Mouse (Mus musculus): ENCODE data around the gene Tmcc1. TPM values are rescaled to one million over a fixed set of nuclear protein-coding genes. Genes with fewer than 3 reads are reported as not detected.

Tmcc1 gene
- polyA plus RNA-seq, 1 experiment from 2014 or later = 9.4 TPM

DNA sequence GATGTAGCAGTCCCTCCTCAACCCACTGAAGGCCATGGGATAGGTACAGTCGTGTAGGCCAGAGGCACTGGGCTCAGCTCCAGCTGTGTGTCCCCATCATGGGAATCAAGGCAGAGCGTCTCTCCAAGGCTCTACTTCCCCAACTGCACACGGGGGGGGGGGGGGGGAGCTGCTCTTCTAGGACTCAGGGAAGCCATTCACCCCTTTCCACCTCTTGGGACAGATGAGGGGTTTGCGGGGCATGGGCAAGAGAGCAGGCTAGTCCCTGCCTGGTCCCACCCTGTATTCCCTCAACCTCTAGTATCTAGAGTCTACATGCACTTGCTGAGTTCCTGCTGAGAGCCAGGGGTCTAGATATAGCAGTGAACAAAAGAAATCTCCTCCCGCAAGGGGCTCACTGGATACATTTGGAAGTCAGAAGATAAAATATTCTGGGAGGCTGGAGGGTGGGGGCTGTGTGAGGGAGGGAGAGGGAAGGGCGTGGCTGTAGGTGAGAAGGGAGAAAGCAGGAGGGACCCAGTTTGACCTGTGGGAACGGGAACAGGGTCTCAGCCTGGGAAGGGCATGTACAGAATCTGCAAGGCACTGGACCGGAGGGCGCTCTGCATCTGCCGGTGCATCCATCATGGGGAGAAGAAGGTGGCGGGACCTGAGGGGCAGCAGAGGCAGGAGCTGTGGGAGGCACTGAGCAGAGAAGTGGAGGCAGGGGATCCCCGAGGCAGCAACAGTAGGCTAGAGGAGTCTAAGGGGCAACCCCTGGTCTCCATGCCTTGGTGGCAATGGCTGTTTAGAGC lies 190.8 kb downstream of the Tmcc1 start:
- Histone ChIP-seq H3K36me3 (ENCODE audit: control insufficient read depth, insufficient read depth, low read length) (no peaks in the 10 kb centered on the region), H3K27ac (replicated peaks) (no peak overlapping the region), H3K9ac (ENCODE audit: low read length) (no peak overlapping the region), H3K4me2 (replicated peaks; ENCODE audit: low read depth) (no peak overlapping the region), H3K4me1 (replicated peaks; ENCODE audit: control insufficient read depth, insufficient read depth) (no peaks in the 10 kb centered on the region), H3K4me3 (ENCODE audit: low read depth, low read length) (no peak overlapping the region), H3K27me3 (ENCODE audit: control insufficient read depth, insufficient read depth, low read length) (no peaks in the 10 kb centered on the region), H3K9me3 (ENCODE audit: control insufficient read depth, low read length) (no peaks in the 10 kb centered on the region)
- ATAC-seq (ENCODE audit: low FRiP score, low TSS enrichment) (no peak), DNase-seq (ENCODE audit: low spot score) (no peak)
- TF ChIP-seq CTCF (IDR thresholded peaks at IDR 0.05; ENCODE audit: low read depth) (no peak), EP300 (optimal IDR thresholded peaks at IDR 0.05) (no peak)
- WGBS = 68% methylated on average over 12 of the region's 12 CpGs

DNA sequence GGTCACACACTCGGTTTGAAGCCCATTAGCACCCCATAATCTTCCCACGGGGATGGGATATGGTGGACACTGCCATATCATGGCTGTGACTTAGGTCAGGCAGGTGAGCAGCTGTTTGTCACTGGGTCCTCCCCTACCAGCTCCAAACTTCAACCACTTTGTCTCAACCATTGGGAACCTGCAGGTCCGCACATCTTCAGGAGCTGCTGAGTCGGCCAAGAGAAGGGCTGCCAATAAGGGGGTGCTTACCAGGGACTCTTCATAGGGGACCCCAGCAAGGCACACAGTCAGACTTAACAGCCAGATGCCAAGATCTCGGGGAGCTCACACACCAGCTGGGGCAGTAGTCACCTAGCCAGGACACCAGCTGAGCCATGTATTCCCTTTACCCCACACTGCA lies 192.4 kb downstream of the Tmcc1 start:
- whole genome bisulfite sequencing = 81% methylated on average over 5 of the region's 5 CpGs
- no peak overlapping the region for H3K27ac ChIP-seq (replicated peaks)
- no peaks in the 10 kb centered on the region for H3K27me3 ChIP-seq (ENCODE audit: control insufficient read depth, insufficient read depth, low read length)
- no peak overlapping the region for H3K9ac ChIP-seq (ENCODE audit: low read length)
- no peak for ATAC-seq (ENCODE audit: low FRiP score, low TSS enrichment)
- H3K9me3 ChIP-seq (ENCODE audit: control insufficient read depth, low read length) = no peaks in the 10 kb centered on the region
- DNase-seq (ENCODE audit: low spot score) = no peak
- H3K4me1 ChIP-seq (replicated peaks; ENCODE audit: control insufficient read depth, insufficient read depth) = no peaks in the 10 kb centered on the region
- TF ChIP-seq EP300 (optimal IDR thresholded peaks at IDR 0.05) = no peak
- no peak for TF ChIP-seq CTCF (IDR thresholded peaks at IDR 0.05; ENCODE audit: low read depth)
- H3K36me3 ChIP-seq (ENCODE audit: control insufficient read depth, insufficient read depth, low read length) = no peaks in the 10 kb centered on the region
- H3K4me2 ChIP-seq (replicated peaks; ENCODE audit: low read depth) = no peak overlapping the region
- no peak overlapping the region for H3K4me3 ChIP-seq (ENCODE audit: low read depth, low read length)

DNA sequence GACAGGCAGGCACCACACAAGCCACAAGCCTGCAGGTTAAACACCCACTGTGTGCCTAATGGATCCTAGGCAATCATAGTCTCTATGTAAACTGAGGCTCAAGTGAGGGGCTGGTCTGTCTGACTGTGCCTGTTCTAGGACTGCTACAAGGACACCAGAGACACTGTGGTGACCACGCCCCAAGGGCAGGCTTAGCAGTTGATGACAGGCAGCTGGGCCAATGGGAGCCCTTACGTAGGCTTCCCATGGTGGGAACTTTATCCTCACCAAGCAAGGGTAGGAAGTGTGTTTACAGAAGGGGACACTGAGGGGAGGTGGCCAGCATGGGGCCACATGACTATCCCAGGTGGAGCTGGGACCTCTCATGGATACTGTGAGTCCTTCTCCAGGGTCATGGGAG lies 194.1 kb downstream of the Tmcc1 start:
- no peak overlapping the region for H3K4me2 ChIP-seq (replicated peaks; ENCODE audit: low read depth)
- no peaks in the 10 kb centered on the region for H3K4me1 ChIP-seq (replicated peaks; ENCODE audit: control insufficient read depth, insufficient read depth)
- ATAC-seq (ENCODE audit: low FRiP score, low TSS enrichment) (no peak), DNase-seq (ENCODE audit: low spot score) (no peak)
- H3K27ac ChIP-seq (replicated peaks) = no peak overlapping the region
- no peak overlapping the region for H3K4me3 ChIP-seq (ENCODE audit: low read depth, low read length)
- no peaks in the 10 kb centered on the region for H3K27me3 ChIP-seq (ENCODE audit: control insufficient read depth, insufficient read depth, low read length)
- 93% methylated on average over 2 of the region's 2 CpGs for WGBS
- TF ChIP-seq CTCF (IDR thresholded peaks at IDR 0.05; ENCODE audit: low read depth) (no peak), EP300 (optimal IDR thresholded peaks at IDR 0.05) (no peak)
- H3K9me3 ChIP-seq (ENCODE audit: control insufficient read depth, low read length) = no peaks in the 10 kb centered on the region
- H3K9ac ChIP-seq (ENCODE audit: low read length) = no peak overlapping the region
- no peaks in the 10 kb centered on the region for H3K36me3 ChIP-seq (ENCODE audit: control insufficient read depth, insufficient read depth, low read length)

DNA sequence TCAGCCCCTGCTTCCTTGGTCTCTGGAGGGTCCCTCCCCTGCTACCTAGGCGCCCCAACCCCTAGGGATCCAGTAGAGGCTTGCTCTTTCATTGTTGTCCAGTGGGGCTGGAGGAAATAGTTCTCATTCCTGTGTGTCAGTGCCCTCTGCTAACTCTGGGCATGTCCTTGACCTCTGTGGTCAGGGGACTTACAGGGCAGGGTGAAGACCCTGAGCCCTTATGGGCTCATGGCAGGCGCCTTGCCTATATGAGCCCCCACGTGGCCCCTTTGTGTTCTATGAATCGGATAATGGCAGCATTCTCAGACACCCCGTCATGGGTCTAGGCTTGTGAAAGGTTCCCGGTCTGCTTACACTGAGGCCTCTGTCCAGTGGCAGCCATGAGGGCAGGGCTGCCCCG lies 194.5 kb downstream of the Tmcc1 start:
- WGBS = 71% methylated on average over 7 of the region's 7 CpGs
- ATAC-seq (ENCODE audit: low FRiP score, low TSS enrichment) = no peak
- no peak for DNase-seq (ENCODE audit: low spot score)

DNA sequence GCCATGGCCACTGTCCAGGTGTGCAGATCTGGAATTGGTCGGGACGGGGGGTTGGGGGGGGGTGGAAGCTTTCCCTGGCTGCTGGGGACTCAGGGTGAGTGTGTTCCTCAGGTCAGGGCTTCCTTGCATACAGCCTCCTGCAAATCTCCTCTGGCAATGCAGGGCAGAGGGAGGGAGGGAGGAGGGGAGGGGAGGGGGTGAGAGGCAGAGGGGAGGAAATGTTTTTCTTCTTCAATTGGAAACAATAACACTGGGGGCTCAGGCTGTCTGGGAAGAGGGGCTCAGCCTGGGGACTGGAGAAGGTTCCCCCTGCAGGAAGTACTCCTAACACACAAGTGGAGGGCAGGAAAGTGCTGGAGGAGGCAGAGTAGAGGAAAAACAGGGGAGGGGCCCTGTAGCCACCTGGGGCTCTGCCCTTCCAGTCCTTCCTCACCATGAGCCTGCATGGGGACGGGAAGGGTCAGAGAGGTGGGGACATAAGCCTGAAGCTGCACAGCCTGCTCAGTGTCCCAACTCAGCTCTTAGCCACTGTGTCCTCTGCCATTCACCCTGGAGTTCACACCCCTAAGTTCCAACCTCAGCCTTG lies 195.5 kb downstream of the Tmcc1 start:
- no peak for DNase-seq (ENCODE audit: low spot score)
- no peak overlapping the region for H3K4me3 ChIP-seq (ENCODE audit: low read depth, low read length)
- 15% methylated on average over 3 of the region's 3 CpGs for WGBS
- no peaks in the 10 kb centered on the region for H3K9me3 ChIP-seq (ENCODE audit: control insufficient read depth, low read length)
- H3K4me2 ChIP-seq (replicated peaks; ENCODE audit: low read depth) = no peak overlapping the region
- H3K4me1 ChIP-seq (replicated peaks; ENCODE audit: control insufficient read depth, insufficient read depth) = peaks cover 3% of the 10 kb centered on the region; the same call in 1 of the 2 replicates
- TF ChIP-seq EP300 (optimal IDR thresholded peaks at IDR 0.05) (no peak), CTCF (IDR thresholded peaks at IDR 0.05; ENCODE audit: low read depth) (0 out of 2 replicates have a peak, but pooled peaks have one; percentile 26)
- ATAC-seq (ENCODE audit: low FRiP score, low TSS enrichment) = no peak
- H3K36me3 ChIP-seq (ENCODE audit: control insufficient read depth, insufficient read depth, low read length) = no peaks in the 10 kb centered on the region
- no peak overlapping the region for H3K9ac ChIP-seq (ENCODE audit: low read length)
- peak overlapping the region; percentile 35; the same call in 1 of the 2 replicates for H3K27ac ChIP-seq (replicated peaks)
- H3K27me3 ChIP-seq (ENCODE audit: control insufficient read depth, insufficient read depth, low read length) = no peaks in the 10 kb centered on the region; the same call in 1 of the 2 replicates

More for the DNA sequence above, 194.5 kb downstream of the Tmcc1 start:
- Histone ChIP-seq H3K27me3 (ENCODE audit: control insufficient read depth, insufficient read depth, low read length) (no peaks in the 10 kb centered on the region), H3K4me3 (ENCODE audit: low read depth, low read length) (no peak overlapping the region), H3K36me3 (ENCODE audit: control insufficient read depth, insufficient read depth, low read length) (no peaks in the 10 kb centered on the region), H3K9ac (ENCODE audit: low read length) (no peak overlapping the region), H3K4me2 (replicated peaks; ENCODE audit: low read depth) (no peak overlapping the region), H3K4me1 (replicated peaks; ENCODE audit: control insufficient read depth, insufficient read depth) (no peaks in the 10 kb centered on the region; the same call in 1 of the 2 replicates), H3K9me3 (ENCODE audit: control insufficient read depth, low read length) (no peaks in the 10 kb centered on the region), H3K27ac (replicated peaks) (no peak overlapping the region)
- TF ChIP-seq CTCF (IDR thresholded peaks at IDR 0.05; ENCODE audit: low read depth) (no peak), EP300 (optimal IDR thresholded peaks at IDR 0.05) (no peak)

Data from stomach, postnatal 0 days (tissue).